Mouse (Mus musculus): ENCODE results near the gene Pigu.

- TF ChIP-seq CTCF (IDR thresholded peaks at IDR 0.05) (no peak), EP300 (IDR thresholded peaks at IDR 0.05) (no peak)
Measured at GRCm38 (mm10) chr2:155273603-155274002, 83.6 kb downstream of the Pigu start.
